ENCODE assay signal across 19 mouse cellular contexts in genomic region chr16:97002837-97003236, GRCm38 (mm10).
DNase-seq lines count a peak whose midpoint lies in the region; ATAC-seq and TF ChIP-seq lines count a peak whose summit lies in the region.
"Had no signal": no experiment of that assay in that cellular context is flagged by ENCODE, and none has a peak within 500 bp of the region (broad histone marks: within the 10 kb centered on the region; RNA-seq: fewer than 3 reads in every experiment).

No protein-coding gene starts in this region.

- 49% methylated on average over 2 of the region's 2 CpGs for WGBS in hindbrain, embryonic 12.5 days
- 31% methylated on average over 2 of the region's 2 CpGs for WGBS in hindbrain, postnatal 0 days
- WGBS in neural tube, embryonic 13.5 days: 45% methylated on average over 2 of the region's 2 CpGs
- 41% methylated on average over 2 of the region's 2 CpGs for WGBS in neural tube, embryonic 15.5 days
- WGBS in hindbrain, embryonic 15.5 days: 38% methylated on average over 2 of the region's 2 CpGs

- no peak for DNase-seq in hindbrain, postnatal 0 days (ENCODE audit: low spot score)
- no peak for DNase-seq in right cerebral cortex, postnatal 25 days
- no peak for DNase-seq in heart, adult 8-10 months (ENCODE audit: low spot score)
- DNase-seq: cerebellum, adult 9-11 months; gastrocnemius, postnatal 10 days; heart, adult 18-20 months; kidney, adult 11 months; liver; retina, postnatal 1 day; right cerebral cortex, postnatal 4 days; thymus, adult 2 months had no signal

- no peaks in the 10 kb centered on the region for H3K36me3 ChIP-seq in hindbrain, embryonic 12.5 days
- no peaks in the 10 kb centered on the region for H3K36me3 ChIP-seq in hindbrain, postnatal 0 days (ENCODE audit: insufficient read depth, low read length)
- no peaks in the 10 kb centered on the region for H3K36me3 ChIP-seq in neural tube, embryonic 13.5 days
- H3K36me3 ChIP-seq in neural tube, embryonic 15.5 days: no peaks in the 10 kb centered on the region
- H3K36me3 ChIP-seq in hindbrain, embryonic 15.5 days: no peaks in the 10 kb centered on the region
- H3K36me3 ChIP-seq: embryonic facial prominence, embryonic 12.5 days had no signal

- H3K4me2 ChIP-seq in hindbrain, embryonic 12.5 days (replicated peaks): no peak overlapping the region
- no peak overlapping the region for H3K4me2 ChIP-seq in hindbrain, postnatal 0 days (ENCODE audit: low read depth, low read length)
- H3K4me2 ChIP-seq in neural tube, embryonic 13.5 days: no peak overlapping the region
- no peak overlapping the region for H3K4me2 ChIP-seq in neural tube, embryonic 15.5 days
- H3K4me2 ChIP-seq in hindbrain, embryonic 15.5 days: no peak overlapping the region
- H3K4me2 ChIP-seq: embryonic facial prominence, embryonic 12.5 days had no signal

- peaks cover 17% of the 10 kb centered on the region for H3K4me1 ChIP-seq in hindbrain, embryonic 12.5 days
- peaks cover 11% of the 10 kb centered on the region for H3K4me1 ChIP-seq in hindbrain, postnatal 0 days (ENCODE audit: insufficient read depth, low read length)
- peaks cover 34% of the 10 kb centered on the region for H3K4me1 ChIP-seq in neural tube, embryonic 13.5 days (replicated peaks)
- H3K4me1 ChIP-seq in neural tube, embryonic 15.5 days: peaks cover 32% of the 10 kb centered on the region
- peaks cover 43% of the 10 kb centered on the region for H3K4me1 ChIP-seq in hindbrain, embryonic 15.5 days (replicated peaks)
- H3K4me1 ChIP-seq: embryonic facial prominence, embryonic 12.5 days had no signal

- H3K27ac ChIP-seq in hindbrain, embryonic 12.5 days: peak overlapping the region; percentile 62
- H3K27ac ChIP-seq in hindbrain, postnatal 0 days: no peak overlapping the region
- peak overlapping the region; percentile 65; the same call in 1 of the 2 replicates for H3K27ac ChIP-seq in neural tube, embryonic 13.5 days (replicated peaks)
- H3K27ac ChIP-seq in neural tube, embryonic 15.5 days (replicated peaks): no peak overlapping the region; the same call in 1 of the 2 replicates
- peak overlapping the region; percentile 60 for H3K27ac ChIP-seq in hindbrain, embryonic 15.5 days (replicated peaks)
- H3K27ac ChIP-seq: embryonic facial prominence, embryonic 12.5 days; kidney, postnatal 0 days had no signal

- H3K9ac ChIP-seq in hindbrain, embryonic 12.5 days: no peak overlapping the region
- no peak overlapping the region for H3K9ac ChIP-seq in hindbrain, postnatal 0 days (replicated peaks; ENCODE audit: low read length)
- no peak overlapping the region for H3K9ac ChIP-seq in neural tube, embryonic 13.5 days
- H3K9ac ChIP-seq in neural tube, embryonic 15.5 days (replicated peaks): no peak overlapping the region
- no peak overlapping the region for H3K9ac ChIP-seq in hindbrain, embryonic 15.5 days
- H3K9ac ChIP-seq: embryonic facial prominence, embryonic 12.5 days had no signal

- ATAC-seq in hindbrain, embryonic 12.5 days (ENCODE audit: low FRiP score): no peak
- no peak for ATAC-seq in hindbrain, postnatal 0 days
- ATAC-seq in neural tube, embryonic 13.5 days (ENCODE audit: low read depth): no peak
- no peak for ATAC-seq in neural tube, embryonic 15.5 days (ENCODE audit: low FRiP score)
- no peak for ATAC-seq in hindbrain, embryonic 15.5 days (ENCODE audit: low FRiP score, low read depth)
- ATAC-seq: lung, postnatal 0 days had no signal

- no peaks in the 10 kb centered on the region for H3K9me3 ChIP-seq in hindbrain, embryonic 12.5 days (replicated peaks)
- no peaks in the 10 kb centered on the region for H3K9me3 ChIP-seq in hindbrain, postnatal 0 days (ENCODE audit: low read length)
- H3K9me3 ChIP-seq in neural tube, embryonic 13.5 days: no peaks in the 10 kb centered on the region
- H3K9me3 ChIP-seq in neural tube, embryonic 15.5 days (replicated peaks): no peaks in the 10 kb centered on the region
- H3K9me3 ChIP-seq in hindbrain, embryonic 15.5 days: no peaks in the 10 kb centered on the region
- H3K9me3 ChIP-seq: embryonic facial prominence, embryonic 12.5 days had no signal

- no peak for TF ChIP-seq CTCF in hindbrain, postnatal 0 days (IDR thresholded peaks at IDR 0.05; ENCODE audit: low read depth)

- H3K27me3 ChIP-seq in hindbrain, embryonic 12.5 days: no peaks in the 10 kb centered on the region
- H3K27me3 ChIP-seq in hindbrain, postnatal 0 days (ENCODE audit: insufficient read depth, low read length): no peaks in the 10 kb centered on the region
- no peaks in the 10 kb centered on the region for H3K27me3 ChIP-seq in neural tube, embryonic 13.5 days
- H3K27me3 ChIP-seq in neural tube, embryonic 15.5 days (replicated peaks): no peaks in the 10 kb centered on the region
- no peaks in the 10 kb centered on the region for H3K27me3 ChIP-seq in hindbrain, embryonic 15.5 days
- H3K27me3 ChIP-seq: embryonic facial prominence, embryonic 12.5 days had no signal

- no peak overlapping the region for H3K4me3 ChIP-seq in hindbrain, embryonic 12.5 days
- no peak overlapping the region for H3K4me3 ChIP-seq in hindbrain, postnatal 0 days (ENCODE audit: low read length)
- no peak overlapping the region for H3K4me3 ChIP-seq in neural tube, embryonic 13.5 days
- no peak overlapping the region for H3K4me3 ChIP-seq in neural tube, embryonic 15.5 days (replicated peaks)
- no peak overlapping the region for H3K4me3 ChIP-seq in hindbrain, embryonic 15.5 days
- H3K4me3 ChIP-seq: embryonic facial prominence, embryonic 12.5 days; erythroblast, embryonic 14.5 days had no signal

Comparison
In these comparisons a context has a peak if more than half of its experiments do, and no peak if none do; other contexts are left out.
1. H3K27ac ChIP-seq: peak in hindbrain, embryonic 12.5 days (single experiment), neural tube, embryonic 13.5 days (single experiment) and hindbrain, embryonic 15.5 days (single experiment); none in hindbrain, postnatal 0 days (single experiment) and neural tube, embryonic 15.5 days (single experiment).